Mouse (Mus musculus): ENCODE measurements at regions not wholly inside any gene's neighbourhood (a gene's known extent, or its start where the extent isn't known, plus 50 kb on each side); places are given as distances from the start of the nearest gene placed in this dataset.

GRCm38 (mm10) chr15:11720645-11721044 lies 186.4 kb downstream of the Npr3 start:
- Histone ChIP-seq H3K4me3 (replicated peaks; ENCODE audit: low read length) (no peak overlapping the region), H3K9ac (replicated peaks; ENCODE audit: low read depth, low read length) (no peak overlapping the region), H3K4me2 (ENCODE audit: low read length) (no peak overlapping the region), H3K9me3 (ENCODE audit: control insufficient read depth, low read length) (no peaks in the 10 kb centered on the region), H3K4me1 (replicated peaks; ENCODE audit: control insufficient read depth, insufficient read depth, low read length) (no peaks in the 10 kb centered on the region), H3K36me3 (ENCODE audit: control insufficient read depth, insufficient read depth) (no peaks in the 10 kb centered on the region), H3K27ac (ENCODE audit: low read length) (no peak overlapping the region), H3K27me3 (replicated peaks; ENCODE audit: control insufficient read depth, insufficient read depth, low read length) (no peaks in the 10 kb centered on the region)
- 85% methylated on average over 4 of the region's 4 CpGs for WGBS
- ATAC-seq, result no peak

GRCm38 (mm10) chr15:11716168-11716842 lies 190.8 kb downstream of the Npr3 start:
- H3K4me3 ChIP-seq (replicated peaks; ENCODE audit: low read length), result no peak overlapping the region
- H3K27ac ChIP-seq (ENCODE audit: low read length), result no peak overlapping the region
- H3K4me1 ChIP-seq (replicated peaks; ENCODE audit: control insufficient read depth, insufficient read depth, low read length), result no peaks in the 10 kb centered on the region
- no peak overlapping the region for H3K9ac ChIP-seq (replicated peaks; ENCODE audit: low read depth, low read length)
- H3K27me3 ChIP-seq (replicated peaks; ENCODE audit: control insufficient read depth, insufficient read depth, low read length), result no peaks in the 10 kb centered on the region
- H3K36me3 ChIP-seq (ENCODE audit: control insufficient read depth, insufficient read depth), result no peaks in the 10 kb centered on the region
- no peak for ATAC-seq
- H3K4me2 ChIP-seq (ENCODE audit: low read length), result no peak overlapping the region
- no peaks in the 10 kb centered on the region for H3K9me3 ChIP-seq (ENCODE audit: control insufficient read depth, low read length)
- 91% methylated on average over 11 of the region's 11 CpGs for WGBS

DNA sequence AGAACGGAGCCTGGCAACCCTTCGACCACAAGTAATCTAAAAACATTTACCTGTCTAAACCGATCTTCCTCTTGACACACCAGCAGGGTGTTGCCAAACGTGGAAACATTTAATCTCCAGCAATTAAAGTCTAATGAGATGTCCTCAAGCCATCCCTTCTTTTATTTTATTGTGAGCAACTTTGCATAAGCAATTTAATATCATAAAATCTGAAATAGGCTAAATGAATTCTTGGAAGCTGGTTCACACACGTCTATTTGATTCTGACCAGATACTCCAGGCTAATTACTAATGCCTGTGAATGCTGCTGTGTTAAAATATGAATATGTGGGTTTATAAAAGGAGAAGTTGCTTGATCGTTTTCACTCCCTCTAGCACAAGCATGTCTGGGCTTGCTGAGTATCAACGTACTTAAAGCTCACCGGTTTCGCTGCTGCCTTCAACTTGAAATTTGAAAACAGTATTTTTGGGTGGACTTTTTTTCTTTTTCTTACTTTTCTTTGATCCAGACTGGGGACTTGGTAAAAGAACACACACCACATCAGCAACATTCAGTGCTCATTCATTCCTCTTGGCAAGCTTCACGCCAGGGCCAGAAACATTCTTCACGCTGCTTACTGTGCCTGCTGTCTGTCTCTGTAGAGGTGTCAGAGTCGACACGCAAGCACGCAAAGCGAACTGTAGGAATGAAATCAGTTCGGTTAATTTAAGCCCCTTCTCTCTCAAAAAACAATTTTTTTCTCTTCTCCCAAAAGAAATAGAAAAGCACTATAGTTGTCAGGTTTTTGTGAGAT lies 194.4 kb downstream of the Npr3 start:
- 0 out of 2 replicates have a peak, but pooled peaks have one; percentile 61 for ATAC-seq
- Histone ChIP-seq H3K9ac (replicated peaks; ENCODE audit: low read depth, low read length) (no peak overlapping the region), H3K4me2 (ENCODE audit: low read length) (no peak overlapping the region), H3K27ac (ENCODE audit: low read length) (no peak overlapping the region; the same call in 1 of the 2 replicates), H3K9me3 (ENCODE audit: control insufficient read depth, low read length) (no peaks in the 10 kb centered on the region), H3K27me3 (replicated peaks; ENCODE audit: control insufficient read depth, insufficient read depth, low read length) (no peaks in the 10 kb centered on the region), H3K36me3 (ENCODE audit: control insufficient read depth, insufficient read depth) (no peaks in the 10 kb centered on the region), H3K4me3 (replicated peaks; ENCODE audit: low read length) (no peak overlapping the region), H3K4me1 (replicated peaks; ENCODE audit: control insufficient read depth, insufficient read depth, low read length) (no peaks in the 10 kb centered on the region)
- WGBS, result 68% methylated on average over 16 of the region's 16 CpGs

- H3K9me3 ChIP-seq (ENCODE audit: control insufficient read depth, low read length), result no peaks in the 10 kb centered on the region
- 53% methylated on average over 6 of the region's 6 CpGs for WGBS
- no peak overlapping the region for H3K4me3 ChIP-seq (replicated peaks; ENCODE audit: low read length)
- H3K27ac ChIP-seq (ENCODE audit: low read length), result no peak overlapping the region
- H3K27me3 ChIP-seq (replicated peaks; ENCODE audit: control insufficient read depth, insufficient read depth, low read length), result no peaks in the 10 kb centered on the region
- no peak overlapping the region for H3K4me2 ChIP-seq (ENCODE audit: low read length)
- H3K9ac ChIP-seq (replicated peaks; ENCODE audit: low read depth, low read length), result no peak overlapping the region
- H3K4me1 ChIP-seq (replicated peaks; ENCODE audit: control insufficient read depth, insufficient read depth, low read length), result no peaks in the 10 kb centered on the region
- no peaks in the 10 kb centered on the region for H3K36me3 ChIP-seq (ENCODE audit: control insufficient read depth, insufficient read depth)
- ATAC-seq, result no peak
Measured at GRCm38 (mm10) chr15:11701246-11701645, 205.8 kb downstream of the Npr3 start.

GRCm38 (mm10) chr15:11699929-11700328 lies 207.2 kb downstream of the Npr3 start:
- Histone ChIP-seq H3K27ac (ENCODE audit: low read length) (no peak overlapping the region), H3K4me1 (replicated peaks; ENCODE audit: control insufficient read depth, insufficient read depth, low read length) (no peaks in the 10 kb centered on the region), H3K4me2 (ENCODE audit: low read length) (no peak overlapping the region), H3K27me3 (replicated peaks; ENCODE audit: control insufficient read depth, insufficient read depth, low read length) (no peaks in the 10 kb centered on the region), H3K9ac (replicated peaks; ENCODE audit: low read depth, low read length) (no peak overlapping the region), H3K4me3 (replicated peaks; ENCODE audit: low read length) (no peak overlapping the region), H3K36me3 (ENCODE audit: control insufficient read depth, insufficient read depth) (no peaks in the 10 kb centered on the region), H3K9me3 (ENCODE audit: control insufficient read depth, low read length) (no peaks in the 10 kb centered on the region)
- ATAC-seq, result no peak
- WGBS, result 83% methylated on average over 3 of the region's 3 CpGs

DNA sequence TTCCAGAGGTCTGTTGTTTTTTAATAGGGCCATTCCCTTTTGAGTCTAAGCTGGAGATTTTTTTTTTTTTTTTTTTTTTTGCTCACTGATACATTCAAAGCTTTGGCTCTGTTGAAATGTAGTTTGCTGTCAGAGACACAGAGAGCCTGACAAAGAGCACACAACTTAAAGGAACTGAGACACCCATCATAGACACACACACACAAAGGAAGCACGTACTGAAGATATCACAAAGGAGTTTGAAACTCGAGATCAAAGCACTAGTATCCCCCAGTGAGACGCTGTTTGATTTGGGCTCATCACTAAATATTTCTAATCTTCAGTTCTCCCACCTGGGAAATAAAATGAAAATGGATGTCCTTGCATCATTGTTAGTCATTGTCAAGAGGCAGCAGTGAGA lies 210.0 kb downstream of the Npr3 start:
- Histone ChIP-seq H3K27me3 (replicated peaks; ENCODE audit: control insufficient read depth, insufficient read depth, low read length) (no peaks in the 10 kb centered on the region), H3K36me3 (ENCODE audit: control insufficient read depth, insufficient read depth) (no peaks in the 10 kb centered on the region), H3K9me3 (ENCODE audit: control insufficient read depth, low read length) (no peaks in the 10 kb centered on the region), H3K9ac (replicated peaks; ENCODE audit: low read depth, low read length) (no peak overlapping the region), H3K4me3 (replicated peaks; ENCODE audit: low read length) (no peak overlapping the region), H3K27ac (ENCODE audit: low read length) (no peak overlapping the region), H3K4me1 (replicated peaks; ENCODE audit: control insufficient read depth, insufficient read depth, low read length) (no peaks in the 10 kb centered on the region), H3K4me2 (ENCODE audit: low read length) (no peak overlapping the region)
- WGBS, result 43% methylated on average over 3 of the region's 3 CpGs
- ATAC-seq, result no peak

DNA sequence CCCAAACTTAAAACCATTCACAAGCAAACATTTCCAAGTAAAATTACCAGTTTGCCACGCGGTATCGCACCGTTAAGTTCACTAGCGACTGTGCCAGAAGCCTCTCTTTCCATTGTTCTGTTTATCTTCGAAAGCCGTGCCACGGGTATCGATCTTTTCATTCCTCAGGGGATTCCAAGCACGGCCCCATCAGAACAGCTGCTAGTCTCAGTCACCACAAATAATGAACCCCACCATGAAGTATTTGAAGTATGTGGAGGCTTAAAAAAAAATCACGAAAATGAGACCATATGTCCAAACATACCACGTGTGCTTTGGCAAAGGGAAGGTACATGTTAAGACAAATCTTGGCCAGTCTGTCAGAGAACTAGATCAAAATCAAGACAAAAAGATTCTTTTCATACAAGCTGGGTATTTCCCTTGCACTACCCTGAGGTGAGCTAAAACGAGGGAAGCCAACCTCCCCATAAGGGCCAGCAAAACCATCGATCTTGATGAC lies 213.3 kb downstream of the Npr3 start:
- ATAC-seq, result no peak
- Histone ChIP-seq H3K9me3 (ENCODE audit: control insufficient read depth, low read length) (no peaks in the 10 kb centered on the region), H3K9ac (replicated peaks; ENCODE audit: low read depth, low read length) (no peak overlapping the region), H3K4me1 (replicated peaks; ENCODE audit: control insufficient read depth, insufficient read depth, low read length) (no peaks in the 10 kb centered on the region), H3K4me2 (ENCODE audit: low read length) (no peak overlapping the region), H3K27ac (ENCODE audit: low read length) (no peak overlapping the region), H3K36me3 (ENCODE audit: control insufficient read depth, insufficient read depth) (no peaks in the 10 kb centered on the region), H3K4me3 (replicated peaks; ENCODE audit: low read length) (no peak overlapping the region), H3K27me3 (replicated peaks; ENCODE audit: control insufficient read depth, insufficient read depth, low read length) (no peaks in the 10 kb centered on the region)
- 73% methylated on average over 14 of the region's 14 CpGs for WGBS

GRCm38 (mm10) chr15:11664839-11665379 lies 242.2 kb downstream of the Npr3 start:
- Histone ChIP-seq H3K27me3 (replicated peaks; ENCODE audit: control insufficient read depth, insufficient read depth, low read length) (no peaks in the 10 kb centered on the region), H3K4me3 (replicated peaks; ENCODE audit: low read length) (no peak overlapping the region), H3K4me1 (replicated peaks; ENCODE audit: control insufficient read depth, insufficient read depth, low read length) (no peaks in the 10 kb centered on the region), H3K27ac (ENCODE audit: low read length) (no peak overlapping the region), H3K4me2 (ENCODE audit: low read length) (no peak overlapping the region), H3K36me3 (ENCODE audit: control insufficient read depth, insufficient read depth) (no peaks in the 10 kb centered on the region), H3K9ac (replicated peaks; ENCODE audit: low read depth, low read length) (no peak overlapping the region), H3K9me3 (ENCODE audit: control insufficient read depth, low read length) (no peaks in the 10 kb centered on the region)
- 86% methylated on average over 5 of the region's 5 CpGs for WGBS
- ATAC-seq, result no peak

DNA sequence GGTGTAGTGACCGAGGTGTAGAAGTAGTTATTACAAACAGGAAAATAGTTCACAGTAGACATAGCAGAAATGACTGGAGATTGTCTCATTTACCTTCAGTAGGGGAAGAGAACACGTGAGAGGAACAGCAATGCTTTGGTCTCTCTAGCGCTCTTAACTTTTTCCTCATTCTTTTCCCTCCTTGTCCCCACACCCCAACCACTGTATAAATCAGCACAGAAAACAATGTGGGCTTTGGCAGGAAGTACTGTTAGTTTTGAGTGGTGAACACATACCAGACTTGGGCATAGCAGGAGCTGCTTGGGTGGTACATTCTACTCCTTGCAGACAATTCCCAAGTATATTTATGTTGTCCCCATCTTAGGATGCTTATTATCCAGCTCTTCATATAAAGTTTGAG lies 251.9 kb downstream of the Npr3 start:
- WGBS, result 88% methylated on average over 3 of the region's 3 CpGs
- no peaks in the 10 kb centered on the region for H3K9me3 ChIP-seq (ENCODE audit: control insufficient read depth, low read length)
- ATAC-seq, result no peak
- H3K4me3 ChIP-seq (replicated peaks; ENCODE audit: low read length), result no peak overlapping the region
- H3K4me2 ChIP-seq (ENCODE audit: low read length), result no peak overlapping the region
- no peak overlapping the region for H3K27ac ChIP-seq (ENCODE audit: low read length)
- no peaks in the 10 kb centered on the region for H3K4me1 ChIP-seq (replicated peaks; ENCODE audit: control insufficient read depth, insufficient read depth, low read length)
- H3K36me3 ChIP-seq (ENCODE audit: control insufficient read depth, insufficient read depth), result no peaks in the 10 kb centered on the region
- H3K27me3 ChIP-seq (replicated peaks; ENCODE audit: control insufficient read depth, insufficient read depth, low read length), result no peaks in the 10 kb centered on the region
- no peak overlapping the region for H3K9ac ChIP-seq (replicated peaks; ENCODE audit: low read depth, low read length)

Measured in forebrain, embryonic 16.5 days (tissue).